ENCODE assay signal across 8 mouse cellular contexts in the genomic region with DNA sequence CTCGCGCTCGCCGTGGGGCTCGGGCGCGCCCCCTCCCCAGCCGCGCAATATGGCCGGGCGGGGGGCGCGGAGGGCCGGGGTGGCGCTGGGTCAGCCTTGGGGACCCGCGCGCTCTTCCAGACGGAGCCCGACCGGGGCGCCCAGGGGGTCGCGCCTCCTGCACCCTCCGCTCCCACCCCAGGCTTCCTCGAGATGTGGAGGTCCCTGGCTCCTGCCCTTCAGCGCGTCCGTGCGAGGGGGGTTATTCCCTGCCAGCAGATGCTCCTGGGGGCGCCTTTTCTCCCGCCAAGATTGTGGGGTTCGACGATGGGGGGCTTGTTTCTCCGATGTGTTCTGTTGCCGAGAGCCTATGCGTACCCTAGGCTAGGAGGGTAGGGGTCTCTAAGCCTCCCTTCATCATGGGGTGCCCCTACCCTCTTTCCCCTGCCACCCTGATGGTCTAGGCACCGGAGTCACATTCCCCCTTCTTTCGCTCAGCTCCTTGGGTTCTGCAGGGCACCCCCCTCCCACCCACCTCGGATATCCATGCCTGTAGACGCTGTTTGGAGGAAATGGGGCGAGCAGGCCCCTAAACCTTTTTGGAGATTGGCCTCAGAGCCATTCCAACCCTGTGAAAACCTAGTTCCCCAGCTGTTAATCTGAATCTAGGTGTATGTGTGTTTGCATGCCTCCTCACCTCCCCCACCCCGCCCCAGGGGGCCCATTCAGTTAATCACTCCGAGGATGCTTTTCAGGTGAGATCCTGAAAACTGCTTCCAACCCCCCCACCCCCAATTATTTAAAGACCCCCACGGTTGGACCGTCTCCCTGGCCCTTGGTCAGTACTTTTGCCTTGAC. TPM values are rescaled to one million over a fixed set of nuclear protein-coding genes. Genes with fewer than 3 reads are reported as not detected.
DNase-seq lines count a peak whose midpoint lies in the region; ATAC-seq and TF ChIP-seq lines count a peak whose summit lies in the region.

No protein-coding gene starts in this region.

- H3K27me3 ChIP-seq in lung, embryonic 15.5 days = no peaks in the 10 kb centered on the region
- no peaks in the 10 kb centered on the region for H3K27me3 ChIP-seq in hindbrain, embryonic 11.5 days (ENCODE audit: control insufficient read depth, insufficient read depth, low read length)
- no peaks in the 10 kb centered on the region for H3K27me3 ChIP-seq in lung, embryonic 16.5 days (ENCODE audit: control insufficient read depth, insufficient read depth, low read depth, low read length)
- no peaks in the 10 kb centered on the region for H3K27me3 ChIP-seq in thymus, adult 2 months (ENCODE audit: control insufficient read depth, insufficient read depth, low read length)

- DNase-seq in lung, postnatal 25 days (ENCODE audit: low spot score) = no peak
- peak; percentile 60 to 76 for DNase-seq in cerebellum, postnatal 14 days
- no peak for DNase-seq in hindbrain, embryonic 11.5 days (ENCODE audit: low spot score)
- peak; percentile 46 for DNase-seq in thymus, adult 2 months
- no peak for DNase-seq in spleen, adult 12 weeks (ENCODE audit: low spot score)
- no peak for DNase-seq in embryo, embryonic 9.5 days (ENCODE audit: extremely low spot score)

- peak overlapping the region; percentile 91 for H3K27ac ChIP-seq in lung, embryonic 15.5 days
- H3K27ac ChIP-seq in hindbrain, embryonic 11.5 days (ENCODE audit: low read depth, low read length) = peak overlapping the region; percentile 83
- peak overlapping the region; percentile 74 for H3K27ac ChIP-seq in lung, embryonic 16.5 days (ENCODE audit: low read length)
- no peak overlapping the region for H3K27ac ChIP-seq in thymus, adult 2 months (ENCODE audit: control insufficient read depth, insufficient read depth, low read length)

- H3K9me3 ChIP-seq in lung, embryonic 15.5 days = no peaks in the 10 kb centered on the region
- H3K9me3 ChIP-seq in hindbrain, embryonic 11.5 days (ENCODE audit: control insufficient read depth, low read length) = no peaks in the 10 kb centered on the region
- H3K9me3 ChIP-seq in lung, embryonic 16.5 days (ENCODE audit: control insufficient read depth, low read length) = no peaks in the 10 kb centered on the region

- ATAC-seq in lung, embryonic 15.5 days (ENCODE audit: borderline replicate concordance, extremely low read depth, low FRiP score, low TSS enrichment) = peak; percentile 41; the same call in 1 of the 2 replicates
- ATAC-seq in hindbrain, embryonic 11.5 days (ENCODE audit: low FRiP score) = peak; percentile 50
- peak; percentile 36 for ATAC-seq in lung, embryonic 16.5 days (ENCODE audit: low read depth)

- 1% methylated on average over 37 of the region's 46 CpGs for WGBS in lung, embryonic 15.5 days
- 2% methylated on average over 31 of the region's 46 CpGs for WGBS in hindbrain, embryonic 11.5 days
- under 1% methylated on average over 31 of the region's 46 CpGs for WGBS in lung, embryonic 16.5 days
- WGBS in thymus, adult 2 months = 2% methylated on average over 41 of the region's 46 CpGs

- peak overlapping the region; percentile 92 for H3K4me2 ChIP-seq in lung, embryonic 15.5 days
- H3K4me2 ChIP-seq in hindbrain, embryonic 11.5 days (replicated peaks; ENCODE audit: low read depth, low read length) = peak overlapping the region; percentile 92
- peak overlapping the region; percentile 86 for H3K4me2 ChIP-seq in lung, embryonic 16.5 days (ENCODE audit: low read depth, low read length)

- TF ChIP-seq CTCF in thymus, adult 2 months (IDR thresholded peaks at IDR 0.05; ENCODE audit: borderline replicate concordance, control insufficient read depth, extremely low read depth, insufficient read depth, low read length, poor library complexity) = no peak

- peaks cover 51% of the 10 kb centered on the region for H3K4me1 ChIP-seq in lung, embryonic 15.5 days
- no peaks in the 10 kb centered on the region; the same call in 1 of the 2 replicates for H3K4me1 ChIP-seq in hindbrain, embryonic 11.5 days (replicated peaks; ENCODE audit: control insufficient read depth, insufficient read depth, low read length)
- peaks cover 46% of the 10 kb centered on the region for H3K4me1 ChIP-seq in lung, embryonic 16.5 days (replicated peaks; ENCODE audit: control insufficient read depth, insufficient read depth, low read length)
- H3K4me1 ChIP-seq in thymus, adult 2 months (replicated peaks; ENCODE audit: control insufficient read depth, insufficient read depth, low read length) = peaks cover 15% of the 10 kb centered on the region

- TF ChIP-seq POLR2A in thymus, adult 2 months (IDR thresholded peaks at IDR 0.05; ENCODE audit: control insufficient read depth, extremely low read depth, insufficient read depth, low read length, poor library complexity) = no peak

- H3K36me3 ChIP-seq in lung, embryonic 15.5 days = no peaks in the 10 kb centered on the region
- H3K36me3 ChIP-seq in hindbrain, embryonic 11.5 days (ENCODE audit: control insufficient read depth, insufficient read depth, low read length) = no peaks in the 10 kb centered on the region
- no peaks in the 10 kb centered on the region for H3K36me3 ChIP-seq in lung, embryonic 16.5 days (ENCODE audit: control insufficient read depth, insufficient read depth, low read length)
- H3K36me3 ChIP-seq in thymus, adult 2 months (ENCODE audit: control insufficient read depth, insufficient read depth, low read length) = no peaks in the 10 kb centered on the region

- H3K9ac ChIP-seq in lung, embryonic 15.5 days = peak overlapping the region; percentile 92
- peak overlapping the region; percentile 97 for H3K9ac ChIP-seq in hindbrain, embryonic 11.5 days (ENCODE audit: low read depth, low read length)
- peak overlapping the region; percentile 95 for H3K9ac ChIP-seq in lung, embryonic 16.5 days (ENCODE audit: low read length)

- peak overlapping the region; percentile 88 for H3K4me3 ChIP-seq in lung, embryonic 15.5 days
- peak overlapping the region; percentile 92 for H3K4me3 ChIP-seq in hindbrain, embryonic 11.5 days (ENCODE audit: low read depth, low read length)
- peak overlapping the region; percentile 62 for H3K4me3 ChIP-seq in lung, embryonic 16.5 days (ENCODE audit: low read length)
- peak overlapping the region; percentile 71 for H3K4me3 ChIP-seq in thymus, adult 2 months (ENCODE audit: control insufficient read depth, insufficient read depth, low read length)

RNA-seq across cellular contexts. Expression of a gene that starts 0.6 kb away (rescaled TPM):
- polyA plus RNA-seq in lung, embryonic 15.5 days (2015; fragmentation: Nextera tagmentation; extraction: Ambion mirVana) = 5.9 and 6.0 TPM in 2 replicates
- 16.2 and 17.1 TPM in 2 replicates for polyA plus RNA-seq in hindbrain, embryonic 11.5 days (2014; fragmentation: Nextera tagmentation; extraction: Ambion mirVana)
- polyA plus RNA-seq in lung, embryonic 16.5 days (2015; fragmentation: Nextera tagmentation; extraction: Ambion mirVana) = 6.8 and 7.9 TPM in 2 replicates
- 34.9 and 35.3 TPM in 2 replicates for polyA plus RNA-seq in thymus, adult 2 months (2012; rRNA removed)

RNA-seq across cellular contexts. Expression of a gene that starts 46.2 kb away (rescaled TPM):
- polyA plus RNA-seq in lung, embryonic 15.5 days (2015; fragmentation: Nextera tagmentation; extraction: Ambion mirVana) = 68.2 and 72.4 TPM in 2 replicates
- polyA plus RNA-seq in hindbrain, embryonic 11.5 days (2014; fragmentation: Nextera tagmentation; extraction: Ambion mirVana) = 4.8 and 5.5 TPM in 2 replicates
- polyA plus RNA-seq in lung, embryonic 16.5 days (2015; fragmentation: Nextera tagmentation; extraction: Ambion mirVana) = 91.3 and 93.3 TPM in 2 replicates
- 27.2 and 34.2 TPM in 2 replicates for polyA plus RNA-seq in thymus, adult 2 months (2012; rRNA removed)

RNA-seq across cellular contexts. Expression of a gene that starts 49.5 kb away (rescaled TPM):
- polyA plus RNA-seq in lung, embryonic 15.5 days (2015; fragmentation: Nextera tagmentation; extraction: Ambion mirVana) = 6.9 and 7.9 TPM in 2 replicates
- 4.5 and 5.0 TPM in 2 replicates for polyA plus RNA-seq in hindbrain, embryonic 11.5 days (2014; fragmentation: Nextera tagmentation; extraction: Ambion mirVana)
- 5.6 and 6.1 TPM in 2 replicates for polyA plus RNA-seq in lung, embryonic 16.5 days (2015; fragmentation: Nextera tagmentation; extraction: Ambion mirVana)
- 10.2 and 15.4 TPM in 2 replicates for polyA plus RNA-seq in thymus, adult 2 months (2012; rRNA removed)

RNA-seq across cellular contexts. Expression of a gene that starts 59.0 kb away (rescaled TPM):
- polyA plus RNA-seq in lung, embryonic 15.5 days (2015; fragmentation: Nextera tagmentation; extraction: Ambion mirVana) = not detected in 2 replicates
- polyA plus RNA-seq in hindbrain, embryonic 11.5 days (2014; fragmentation: Nextera tagmentation; extraction: Ambion mirVana) = not detected in 2 replicates
- polyA plus RNA-seq in lung, embryonic 16.5 days (2015; fragmentation: Nextera tagmentation; extraction: Ambion mirVana) = not detected in 2 replicates
- polyA plus RNA-seq in thymus, adult 2 months (2012; rRNA removed) = not detected in 2 replicates

Comparison
In these comparisons a context has a peak if more than half of its experiments do, and no peak if none do; other contexts are left out.
1. DNase-seq: peak in cerebellum, postnatal 14 days (2 of 2) and thymus, adult 2 months (single experiment); none in lung, postnatal 25 days (single experiment), hindbrain, embryonic 11.5 days (single experiment), spleen, adult 12 weeks (single experiment) and embryo, embryonic 9.5 days (single experiment).
2. Peak in every context shown above with its lines, with median percentiles within 50 percentile points of each other: ATAC-seq, H3K4me2 ChIP-seq, H3K4me3 ChIP-seq and H3K9ac ChIP-seq.